Mouse (Mus musculus) lung, postnatal 36 days (tissue): ENCODE results near the gene Tmem219.
"Not testable (repeated sequence)": the region's sequence is repeated elsewhere in the genome, so short reads cannot be mapped to it uniquely, and the experiment has no call there.

Experiments
- DNase-seq: peaks from one replicate; pipeline ENCODE4 v3.0.0; 2022; ENCODE audit warnings: mixed read lengths

Gene Tmem219

GRCm38 (mm10) chr7:126921563-126921962 lies 1.2 kb downstream of the Tmem219 start:
- no peak for DNase-seq

GRCm38 (mm10) chr7:126919973-126920372 lies 2.7 kb downstream of the Tmem219 start:
- DNase-seq, result no peak

- DNase-seq, result not testable (repeated sequence)
Observed at GRCm38 (mm10) chr7:126918356-126918755, 4.4 kb downstream of the Tmem219 start.

- DNase-seq, result no peak
Observed at GRCm38 (mm10) chr7:126914844-126915243, 7.9 kb downstream of the Tmem219 start.

GRCm38 (mm10) chr7:126905590-126905989 lies 17.1 kb downstream of the Tmem219 start:
- DNase-seq, result no peak

- DNase-seq, result not testable (repeated sequence)
Observed at GRCm38 (mm10) chr7:126899781-126900180, 22.9 kb downstream of the Tmem219 start.

GRCm38 (mm10) chr7:126898102-126898990 lies 24.4 kb downstream of the Tmem219 start:
- DNase-seq, result peak; percentile 97

- DNase-seq, result peak; percentile 69
Observed at GRCm38 (mm10) chr7:126897390-126898101, 25.2 kb downstream of the Tmem219 start.

- DNase-seq, result no peak
Observed at GRCm38 (mm10) chr7:126896912-126897311, 25.8 kb downstream of the Tmem219 start.

- peak; percentile 63 for DNase-seq
Observed at GRCm38 (mm10) chr7:126888852-126889251, 33.9 kb downstream of the Tmem219 start.

- DNase-seq, result no peak
Observed at GRCm38 (mm10) chr7:126887281-126887680, 35.4 kb downstream of the Tmem219 start.

- peak; percentile 98 for DNase-seq
Observed at GRCm38 (mm10) chr7:126884286-126885164, 38.2 kb downstream of the Tmem219 start, which contains the start of gene Taok2. TSS of gene Taok2 (minus strand) at chr7:126884703.

GRCm38 (mm10) chr7:126883731-126884181 lies 39.0 kb downstream of the Tmem219 start:
- no peak for DNase-seq

GRCm38 (mm10) chr7:126881040-126881439 lies 41.7 kb downstream of the Tmem219 start:
- peak; percentile 81 for DNase-seq

- DNase-seq, result no peak
Observed at GRCm38 (mm10) chr7:126877239-126877638, 45.5 kb downstream of the Tmem219 start.

GRCm38 (mm10) chr7:126870520-126870891 lies 52.2 kb downstream of the Tmem219 start:
- no peak for DNase-seq

- DNase-seq, result no peak
Observed at GRCm38 (mm10) chr7:126869780-126870519, 52.8 kb downstream of the Tmem219 start.

GRCm38 (mm10) chr7:126868003-126868402 lies 54.7 kb downstream of the Tmem219 start:
- peak; percentile 48 for DNase-seq

GRCm38 (mm10) chr7:126867534-126867933 lies 55.2 kb downstream of the Tmem219 start:
- DNase-seq, result peak; percentile 42

GRCm38 (mm10) chr7:126863791-126864190 lies 58.9 kb downstream of the Tmem219 start:
- DNase-seq, result no peak

- peak; percentile 97 for DNase-seq
Observed at GRCm38 (mm10) chr7:126862147-126862784, 60.5 kb downstream of the Tmem219 start, which contains the start of gene Ino80e. TSS of gene Ino80e (minus strand) at chr7:126862377.
